Mouse (Mus musculus): Measurements from ENCODE around the gene Sae1.

Sae1 gene

GRCm38 (mm10) chr7:16387160-16388041, at the start of gene Sae1:
TSS of gene Sae1 (minus strand) at chr7:16387806.
- DNase-seq (ENCODE audit: low spot score): peak; percentile 94

- DNase-seq (ENCODE audit: low spot score): no peak
These were observed 47.5 kb upstream of the Sae1 start for GRCm38 (mm10) chr7:16435088-16435487.

- no peak for DNase-seq (ENCODE audit: low spot score)
These were observed 45.9 kb upstream of the Sae1 start for GRCm38 (mm10) chr7:16433352-16433971.

GRCm38 (mm10) chr7:16426129-16426729, 38.6 kb upstream of the Sae1 start:
- peak; percentile 78 for DNase-seq (ENCODE audit: low spot score)

GRCm38 (mm10) chr7:16425721-16426120, 38.1 kb upstream of the Sae1 start:
- DNase-seq (ENCODE audit: low spot score): no peak

- no peak for DNase-seq (ENCODE audit: low spot score)
These were observed 36.1 kb upstream of the Sae1 start for GRCm38 (mm10) chr7:16423731-16424130.

- DNase-seq (ENCODE audit: low spot score): no peak
These were observed 34.7 kb upstream of the Sae1 start for GRCm38 (mm10) chr7:16422222-16422856.

GRCm38 (mm10) chr7:16420493-16421118, 33.0 kb upstream of the Sae1 start:
- DNase-seq (ENCODE audit: low spot score): no peak

- DNase-seq (ENCODE audit: low spot score): peak; percentile 11
These were observed 31.1 kb upstream of the Sae1 start for GRCm38 (mm10) chr7:16418713-16419112.

GRCm38 (mm10) chr7:16417141-16417771, 29.6 kb upstream of the Sae1 start:
- DNase-seq (ENCODE audit: low spot score): peak; percentile 28

GRCm38 (mm10) chr7:16415426-16415825, 27.8 kb upstream of the Sae1 start:
- DNase-seq (ENCODE audit: low spot score): no peak

GRCm38 (mm10) chr7:16412930-16413329, 25.3 kb upstream of the Sae1 start:
- no peak for DNase-seq (ENCODE audit: low spot score)

GRCm38 (mm10) chr7:16412220-16412896, 24.8 kb upstream of the Sae1 start:
- DNase-seq (ENCODE audit: low spot score): no peak

GRCm38 (mm10) chr7:16411100-16411499, 23.5 kb upstream of the Sae1 start:
- no peak for DNase-seq (ENCODE audit: low spot score)

- DNase-seq (ENCODE audit: low spot score): no peak
These were observed 19.4 kb upstream of the Sae1 start for GRCm38 (mm10) chr7:16406978-16407377.

- peak; percentile 94 for DNase-seq (ENCODE audit: low spot score)
These were observed 18.1 kb upstream of the Sae1 start for GRCm38 (mm10) chr7:16405516-16406351.

GRCm38 (mm10) chr7:16405073-16405455, 17.5 kb upstream of the Sae1 start:
- DNase-seq (ENCODE audit: low spot score): peak; percentile 88

GRCm38 (mm10) chr7:16404315-16405072, 16.9 kb upstream of the Sae1 start:
- DNase-seq (ENCODE audit: low spot score): peak; percentile 73
